Mouse (Mus musculus) Muller cell, postnatal 12 days (primary cell): ENCODE measurements around the gene Lipo3.
"Not testable (repeated sequence)": the region's sequence is repeated elsewhere in the genome, so short reads cannot be mapped to it uniquely, and the experiment has no call there.

Experiments used
- DNase-seq: peaks from one replicate; pipeline ENCODE4 v3.0.0-alpha.2; 2015; ENCODE audit errors: inconsistent ontology term

Lipo3 gene

DNA sequence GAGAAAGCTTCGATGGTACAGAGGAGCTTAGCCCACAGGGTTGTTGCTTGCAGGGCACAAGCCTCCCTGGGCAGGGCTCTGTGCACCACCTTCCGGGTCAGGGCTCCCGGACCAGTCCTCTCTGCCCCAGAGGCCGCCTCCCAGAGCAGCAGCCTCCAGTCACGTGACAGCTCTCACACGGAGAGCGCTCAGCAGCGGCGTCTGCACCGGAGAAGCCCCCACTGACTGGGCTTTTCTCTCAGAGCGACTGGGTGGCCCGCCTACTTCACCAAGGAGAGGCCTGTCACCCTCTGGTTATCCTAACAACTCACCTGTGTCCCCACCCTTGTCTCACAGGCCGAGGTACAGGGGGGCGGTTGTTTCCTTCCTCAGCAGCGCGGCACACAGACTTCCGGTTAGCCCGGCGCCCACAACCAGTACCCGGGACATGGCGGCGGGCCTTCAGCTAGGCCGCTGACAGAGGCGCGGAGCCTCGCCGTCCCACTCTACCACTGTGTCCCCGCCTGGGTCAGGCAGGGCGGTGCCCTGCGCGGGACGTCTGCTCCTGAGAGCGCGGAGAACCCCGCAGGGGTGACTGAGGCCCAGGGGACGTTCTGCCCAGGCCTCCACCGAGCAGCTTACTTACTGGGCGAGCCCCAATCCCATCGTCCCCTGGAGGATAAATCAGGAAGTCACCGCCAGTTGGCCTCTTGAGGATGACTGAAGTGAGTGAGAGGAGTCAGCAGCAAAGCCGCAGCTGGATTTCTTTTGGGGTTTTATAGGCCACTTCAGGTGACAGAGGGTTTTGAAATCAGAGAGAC, at the start of gene Lipo3:
Gene Lipo3 (minus strand): TSS at position 665 of the 800 bp plus-strand sequence.
- peak; percentile 0 for DNase-seq

DNA sequence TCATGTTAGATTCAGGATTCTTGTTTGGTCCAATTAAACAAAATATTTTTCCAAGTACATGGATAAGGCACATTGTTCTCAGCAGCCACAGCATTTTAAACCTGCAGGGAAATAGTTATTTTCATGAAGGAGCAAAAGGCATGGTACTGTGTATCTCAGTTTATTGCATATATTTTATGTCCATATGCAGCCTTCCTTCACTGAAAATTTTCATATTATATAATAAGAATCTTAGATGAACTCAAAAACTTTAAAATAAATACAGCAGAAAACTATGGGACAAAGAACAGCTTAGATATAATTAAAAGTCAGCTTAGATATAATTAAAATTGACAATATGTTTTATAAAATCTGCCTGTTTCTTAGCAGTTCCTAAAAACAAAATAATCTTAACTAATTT, 25.6 kb upstream of the Lipo3 start, which contains the start of gene Lipo1:
Gene Lipo1 (minus strand): TSS at position 101 of the 400 bp plus-strand sequence.
- DNase-seq: not testable (repeated sequence)

DNA sequence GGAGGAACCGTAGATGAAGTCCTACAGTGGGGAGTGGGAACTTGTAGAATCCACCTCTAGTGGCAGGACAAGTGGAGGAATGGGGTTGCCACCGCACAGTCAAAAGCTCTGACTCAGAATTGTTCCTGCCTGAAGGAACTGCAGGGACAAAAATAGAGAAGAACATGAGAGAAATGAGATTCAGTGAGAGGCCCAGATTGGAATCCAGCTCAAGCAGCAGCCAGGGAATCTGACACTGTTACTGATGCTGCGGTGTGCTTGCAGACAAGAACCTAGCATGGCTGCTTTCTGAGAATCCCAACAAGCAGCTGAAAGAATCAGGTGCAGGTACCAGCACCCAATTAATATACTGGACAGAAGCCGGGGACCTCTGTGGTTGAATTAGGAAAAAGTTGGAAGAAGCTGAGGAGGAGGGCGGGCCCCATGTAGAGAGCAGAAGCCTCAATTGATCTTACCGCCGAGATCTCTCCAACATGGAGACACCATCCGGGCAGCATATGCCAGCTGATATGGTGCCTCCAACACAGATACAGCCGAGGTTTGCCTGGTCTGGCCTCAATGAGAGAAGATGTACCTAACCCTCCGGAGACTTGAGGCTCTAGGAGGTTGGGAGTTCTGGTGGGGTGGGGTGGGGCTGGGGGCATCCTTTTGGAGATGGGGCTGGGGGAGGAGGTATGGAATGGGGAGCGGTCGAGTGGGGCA, 25.0 kb upstream of the Lipo3 start:
- no peak for DNase-seq

DNA sequence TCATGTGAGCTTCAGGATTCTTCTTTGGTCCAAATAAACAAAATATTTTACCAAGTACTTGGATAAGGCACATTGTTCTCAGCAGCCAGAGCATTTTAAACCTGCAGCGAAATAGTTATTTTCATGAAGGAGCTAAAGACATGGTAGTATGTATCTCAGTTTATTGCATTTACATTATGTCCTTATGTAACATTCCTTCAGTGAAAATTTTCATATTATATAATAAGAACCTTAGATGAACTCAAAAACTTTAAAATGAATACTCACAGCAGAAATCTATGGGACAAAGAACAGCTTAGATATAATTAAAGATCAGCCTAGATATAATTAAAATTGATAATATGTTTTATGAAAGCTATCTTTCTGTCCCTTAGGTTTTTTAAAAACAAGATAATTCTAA, 10.5 kb downstream of the Lipo3 start, which contains the start of gene Lipo2:
Gene Lipo2 (minus strand): TSS at position 101 of the 400 bp plus-strand sequence.
- DNase-seq: not testable (repeated sequence)

GRCm38 (mm10) chr19:33625152-33625551, 136.6 kb downstream of the Lipo3 start, which contains the start of gene Gm8978:
TSS of gene Gm8978 (minus strand) at chr19:33625252.
- DNase-seq: not testable (repeated sequence)

GRCm38 (mm10) chr19:33589626-33590302, 172.0 kb downstream of the Lipo3 start:
- peak; percentile 80 for DNase-seq

GRCm38 (mm10) chr19:33568551-33568950, 193.2 kb downstream of the Lipo3 start:
- not testable (repeated sequence) for DNase-seq

- DNase-seq: no peak
These were observed 244.1 kb downstream of the Lipo3 start, which contains the start of gene Lipo4 for GRCm38 (mm10) chr19:33517680-33518079. TSS of gene Lipo4 (minus strand) at chr19:33517780.
